Mouse (Mus musculus) heart, embryonic 14.5 days (tissue): ENCODE measurements around the gene Cpsf2. TPM values are rescaled to one million over a fixed set of nuclear protein-coding genes. Genes with fewer than 3 reads are reported as not detected.

Experiments used
- ATAC-seq: fragments of 200-750 bp; cut with Nextera tagmentation; 2 replicates; pipeline ENCODE4 v1.8.0; 2017; ENCODE audit warnings: low read depth, moderate TSS enrichment; ENCODE audit not compliant: insufficient number of reproducible peaks, insufficient read depth, low FRiP score
- H3K27ac ChIP-seq, 2 experiments: fragments of 200-500 bp in 1 of 2; fragments of 300-500 bp in 1 of 2; sonication (generic) in 1 of 2; replicated peaks in 1 of 2; 2 replicates each; pipeline ENCODE4 v1.5.1; 2012 to 2014; ENCODE audit warnings: low read depth in 2 of 2, low read length in 2 of 2, control low read depth in 1 of 2, mild to moderate bottlenecking in 1 of 2, mixed read lengths in 1 of 2; ENCODE audit not compliant: control insufficient read depth in 1 of 2, insufficient read depth in 1 of 2
- H3K27me3 ChIP-seq: fragments of 300-500 bp; sonication (generic); 2 replicates; pipeline ENCODE4 v1.6.1; 2014; ENCODE audit warnings: mild to moderate bottlenecking, low read length, control low read depth; ENCODE audit not compliant: control insufficient read depth, insufficient read depth
- H3K36me3 ChIP-seq: fragments of 300-500 bp; sonication (generic); 2 replicates; pipeline ENCODE4 v1.6.1; 2014; ENCODE audit warnings: mild to moderate bottlenecking, control low read depth, low read length, mixed read lengths; ENCODE audit not compliant: control insufficient read depth, insufficient read depth
- H3K4me1 ChIP-seq, 2 experiments: fragments of 200-500 bp in 1 of 2; fragments of 300-500 bp in 1 of 2; sonication (generic) in 1 of 2; 2 replicates each; pipeline ENCODE4 v1.6.1; 2012 to 2014; ENCODE audit warnings: low read length in 2 of 2, control low read depth in 1 of 2, mixed read lengths in 1 of 2; ENCODE audit not compliant: control insufficient read depth in 2 of 2, insufficient read depth in 2 of 2
- H3K4me2 ChIP-seq: fragments of 300-500 bp; sonication (generic); 2 replicates; pipeline ENCODE4 v1.6.1; 2014; ENCODE audit warnings: mild to moderate bottlenecking, low read length
- H3K4me3 ChIP-seq, 2 experiments: fragments of 200-500 bp in 1 of 2; fragments of 300-500 bp in 1 of 2; sonication (generic) in 1 of 2; 2 replicates each; pipeline ENCODE4 v1.5.1; 2012 to 2014; ENCODE audit warnings: low read length in 2 of 2, mild to moderate bottlenecking in 2 of 2, control low read depth in 1 of 2, low read depth in 1 of 2, moderate library complexity in 1 of 2; ENCODE audit not compliant: control insufficient read depth in 1 of 2, insufficient read depth in 1 of 2
- H3K9ac ChIP-seq: fragments of 300-500 bp; sonication (generic); 2 replicates; pipeline ENCODE4 v1.6.1; 2014; ENCODE audit warnings: mild to moderate bottlenecking, low read length
- H3K9me3 ChIP-seq: fragments of 300-500 bp; sonication (generic); 2 replicates; pipeline ENCODE4 v1.6.1; 2016; ENCODE audit warnings: low read length, control low read depth; ENCODE audit not compliant: control insufficient read depth
- WGBS: fragments of 180-500 bp; shearing (Covaris S2); extraction: QIAGEN DNeasy Blood & Tissue Kit; methylation state at CpG from one replicate; pipeline ENCODE4 v1.1.7; 2014; 5-methylcytosine and 5-hydroxymethylcytosine counted together
- polyA plus RNA-seq: library from polyadenylated mRNA; unstranded; fragments of >200 nt; fragmentation: Nextera tagmentation; extraction: Ambion mirVana; gene quantifications from 2 replicates; pipeline ENCODE4 v1.2.1, GENCODE M21; 2014

Gene Cpsf2
- polyA plus RNA-seq, 1 experiment from 2014 or later, result 21.5 TPM

DNA sequence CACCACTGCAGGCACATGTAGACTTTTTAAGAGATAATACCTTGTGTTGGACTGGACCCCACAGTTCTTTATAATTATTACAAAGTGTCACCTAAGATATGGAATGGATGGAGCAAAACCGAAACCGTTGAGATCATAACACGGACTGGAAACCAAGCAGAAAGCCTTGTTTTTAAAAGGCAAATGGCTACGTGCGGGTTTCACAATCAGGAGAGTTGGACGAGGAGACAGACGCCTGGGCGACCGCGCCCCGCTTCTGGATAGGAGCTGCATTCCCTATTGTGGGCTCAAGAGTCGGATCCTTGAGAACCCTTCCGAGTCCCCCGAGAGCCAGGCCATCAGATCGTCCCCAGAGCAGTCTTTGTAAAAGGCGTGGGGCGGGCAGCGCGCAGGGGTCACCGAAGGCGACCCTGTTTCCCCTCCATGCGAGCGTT is 604 bp upstream of the Cpsf2 start:
- no peak; the same call in 1 of the 2 replicates for ATAC-seq
- Histone ChIP-seq H3K4me1 (peaks cover 13 to 27% of the 10 kb centered on the region in 2 experiments), H3K27ac (peak overlapping the region; percentile 84 to 87), H3K9ac (peak overlapping the region; percentile 87), H3K36me3 (peaks cover 7% of the 10 kb centered on the region), H3K27me3 (no peaks in the 10 kb centered on the region), H3K9me3 (no peaks in the 10 kb centered on the region), H3K4me2 (peak overlapping the region; percentile 77), H3K4me3 (peak overlapping the region; percentile 79 to 88)
- WGBS, result under 1% methylated on average over 23 of the region's 23 CpGs

DNA sequence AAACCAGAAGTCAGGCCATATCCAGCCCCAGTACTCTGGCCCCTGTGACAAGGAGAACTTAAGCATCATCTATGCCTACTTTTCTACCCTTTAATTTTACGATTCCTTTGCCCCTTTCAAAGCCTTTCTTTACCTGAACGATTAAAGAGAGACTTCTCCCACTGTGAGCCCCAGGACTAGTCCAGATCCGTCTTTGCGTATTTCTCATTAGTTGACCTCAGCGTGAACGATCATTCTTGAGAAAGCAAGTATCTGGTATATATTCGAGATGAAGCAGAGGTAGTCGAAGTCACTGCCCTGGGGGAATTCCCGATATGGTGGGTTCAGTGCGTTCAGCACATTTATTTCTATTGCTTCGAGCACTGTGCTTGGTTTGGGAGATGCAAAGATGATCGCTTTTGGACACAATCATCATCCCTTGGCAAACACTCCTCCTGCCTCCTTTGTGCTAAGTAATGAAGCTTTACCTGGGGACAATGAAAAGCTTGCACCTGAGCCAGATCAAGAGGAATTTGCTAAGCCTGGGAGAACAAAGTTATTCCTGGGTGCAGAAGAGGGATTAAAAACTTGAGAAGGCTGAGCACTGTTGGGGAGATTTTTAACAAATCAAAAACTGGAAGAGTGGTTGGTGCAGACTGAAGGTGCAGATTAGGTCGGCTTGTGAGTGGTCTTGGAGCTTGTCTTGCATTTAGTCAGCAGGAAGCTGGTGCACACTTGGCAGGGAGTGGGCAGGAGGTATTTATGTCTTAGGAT is 1.0 kb downstream of the Cpsf2 start:
- Histone ChIP-seq H3K27me3 (no peaks in the 10 kb centered on the region), H3K9me3 (no peaks in the 10 kb centered on the region), H3K4me1 (peaks cover 16 to 30% of the 10 kb centered on the region in 2 experiments), H3K9ac (peak overlapping the region; percentile 87), H3K27ac (peak overlapping the region; percentile 84 to 87), H3K4me3 (peak overlapping the region; percentile 79 to 88), H3K4me2 (peak overlapping the region; percentile 90), H3K36me3 (peaks cover 7% of the 10 kb centered on the region)
- 25% methylated on average over 13 of the region's 13 CpGs for WGBS
- ATAC-seq, result no peak

DNA sequence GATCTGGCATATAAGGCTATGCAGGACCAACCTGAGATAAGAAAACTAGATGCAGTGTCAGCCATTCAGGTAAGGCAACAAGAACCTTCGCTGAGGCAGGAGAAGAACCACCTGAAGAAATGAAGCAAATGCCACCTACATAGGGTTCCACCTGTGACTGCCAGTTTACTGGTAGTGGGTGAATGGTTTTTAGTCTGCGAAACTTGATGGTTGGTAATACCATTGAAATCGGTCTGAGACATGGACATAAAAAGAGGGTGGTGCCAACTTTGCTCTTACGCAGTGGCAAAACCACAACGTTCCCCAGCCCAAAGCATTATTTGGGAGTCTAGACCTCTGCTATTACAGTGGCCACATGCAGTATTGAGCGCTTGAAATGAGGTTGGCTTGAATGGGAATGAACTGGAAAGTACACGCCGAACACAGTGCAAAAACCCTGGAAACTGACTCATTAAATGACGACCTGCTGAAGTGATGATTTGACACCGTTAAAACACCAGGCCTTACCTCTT is 1.7 kb downstream of the Cpsf2 start:
- Histone ChIP-seq H3K27me3 (no peaks in the 10 kb centered on the region), H3K9me3 (no peaks in the 10 kb centered on the region), H3K27ac (no peak overlapping the region), H3K36me3 (peaks cover 6% of the 10 kb centered on the region), H3K9ac (peak overlapping the region; percentile 87; the same call in 1 of the 2 replicates), H3K4me3 (peak overlapping the region in 1 of 2 experiments; percentile 79; a peak in 1 of 4 replicates), H3K4me2 (peak overlapping the region; percentile 90), H3K4me1 (peaks cover 16 to 30% of the 10 kb centered on the region in 2 experiments)
- no peak for ATAC-seq
- WGBS, result 90% methylated on average over 10 of the region's 10 CpGs

DNA sequence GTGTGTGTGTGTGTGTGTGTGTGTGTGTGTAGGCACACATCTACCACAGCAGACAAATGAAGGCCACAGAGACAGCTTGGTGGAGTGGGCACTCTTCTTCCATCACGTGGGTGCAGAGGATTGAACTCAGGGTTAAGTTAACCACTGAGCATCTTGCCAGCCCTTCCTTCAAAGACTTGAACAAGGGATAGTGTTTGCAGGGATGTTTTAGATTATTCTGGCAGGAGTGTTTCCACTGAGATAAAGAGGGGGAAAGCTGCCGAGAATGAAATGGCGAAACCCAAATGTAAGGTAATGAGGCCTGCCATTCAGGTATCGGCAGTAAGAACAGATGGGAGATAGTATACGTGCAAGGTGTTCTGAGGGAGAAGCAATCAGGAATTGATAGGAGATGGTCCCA is 2.4 kb downstream of the Cpsf2 start:
- H3K27me3 ChIP-seq, result no peaks in the 10 kb centered on the region
- no peak overlapping the region for H3K27ac ChIP-seq
- no peak for ATAC-seq
- H3K4me1 ChIP-seq, result peaks cover 16 to 30% of the 10 kb centered on the region in 2 experiments
- H3K9me3 ChIP-seq, result no peaks in the 10 kb centered on the region
- H3K4me2 ChIP-seq, result no peak overlapping the region
- peaks cover 13% of the 10 kb centered on the region for H3K36me3 ChIP-seq
- WGBS, result 69% methylated on average over 5 of the region's 5 CpGs
- H3K4me3 ChIP-seq, result no peak overlapping the region
- H3K9ac ChIP-seq, result no peak overlapping the region

DNA sequence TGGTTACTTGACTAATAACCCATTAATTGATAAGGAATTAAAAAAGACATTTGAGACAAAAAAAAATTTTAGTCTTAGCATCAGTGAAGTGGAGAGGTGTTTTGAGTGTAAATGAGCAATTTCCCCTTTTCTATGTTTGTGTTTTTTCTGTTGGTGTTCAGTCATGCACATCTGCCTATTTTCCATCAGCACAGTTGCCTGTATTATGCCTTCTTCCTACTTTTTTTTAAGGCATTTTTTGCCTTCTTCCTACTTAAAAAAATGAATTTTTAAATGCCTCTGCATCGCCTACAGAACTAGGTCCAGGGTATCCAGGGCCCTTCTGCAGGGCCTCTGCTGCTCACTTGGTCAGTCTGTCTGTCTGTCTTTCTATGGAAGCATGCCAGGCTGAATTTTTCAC is 2.8 kb downstream of the Cpsf2 start:
- Histone ChIP-seq H3K36me3 (peaks cover 17% of the 10 kb centered on the region), H3K9ac (no peak overlapping the region), H3K4me2 (no peak overlapping the region), H3K9me3 (no peaks in the 10 kb centered on the region), H3K27me3 (no peaks in the 10 kb centered on the region), H3K4me3 (no peak overlapping the region), H3K27ac (no peak overlapping the region), H3K4me1 (peaks cover 16 to 30% of the 10 kb centered on the region in 2 experiments)
- WGBS, result 91% methylated on average over 1 of the region's 1 CpGs
- no peak for ATAC-seq

DNA sequence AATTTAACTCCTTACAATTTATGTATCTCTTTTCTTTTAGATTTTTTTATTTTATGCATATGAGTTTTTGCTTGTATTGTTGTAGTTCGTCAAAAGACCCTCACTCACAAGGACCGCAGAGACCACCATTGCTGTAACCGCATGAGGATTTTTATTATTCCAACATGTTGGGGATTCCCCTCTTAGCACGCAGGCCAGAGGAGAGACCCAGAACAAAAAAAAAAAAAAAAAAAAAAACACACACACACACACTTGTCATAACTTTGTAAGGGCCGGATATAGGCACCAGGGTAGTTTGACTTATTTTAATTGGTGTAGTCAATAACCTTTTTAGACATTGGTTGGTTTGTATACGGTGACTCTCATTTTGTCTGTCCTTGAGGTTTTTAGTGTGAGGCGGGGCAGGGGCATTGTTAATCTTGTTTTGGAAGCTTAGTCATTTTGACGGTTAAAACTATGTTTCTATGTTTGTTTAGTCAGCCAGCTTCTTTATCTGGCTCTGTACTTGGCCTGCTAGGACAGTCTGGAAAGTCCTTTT is 3.5 kb downstream of the Cpsf2 start:
- H3K27ac ChIP-seq, result no peak overlapping the region
- H3K4me2 ChIP-seq, result no peak overlapping the region
- H3K27me3 ChIP-seq, result no peaks in the 10 kb centered on the region
- no peak for ATAC-seq
- no peaks in the 10 kb centered on the region for H3K9me3 ChIP-seq
- no peak overlapping the region for H3K9ac ChIP-seq
- no peak overlapping the region for H3K4me3 ChIP-seq
- peaks cover 16 to 30% of the 10 kb centered on the region in 2 experiments for H3K4me1 ChIP-seq
- H3K36me3 ChIP-seq, result peaks cover 24% of the 10 kb centered on the region
- 82% methylated on average over 8 of the region's 8 CpGs for WGBS

DNA sequence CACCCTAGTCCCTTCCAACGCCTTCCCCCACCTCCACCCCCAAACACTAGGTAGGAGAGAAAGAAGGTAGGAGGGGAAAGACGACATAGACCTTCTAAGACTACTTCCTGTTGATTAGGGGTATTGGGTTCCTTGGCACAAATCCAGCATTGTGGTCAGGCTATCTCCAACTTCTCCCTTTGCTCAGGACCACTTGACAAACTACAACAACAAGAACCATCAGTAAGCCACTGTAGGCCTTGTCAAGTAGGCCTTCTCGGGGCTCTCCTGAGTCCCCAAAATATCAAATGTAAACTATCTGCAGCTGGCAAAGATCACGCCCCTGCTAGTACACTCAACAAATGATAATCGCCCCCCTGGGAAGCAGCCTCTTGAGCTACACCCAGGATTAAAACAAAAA is 4.5 kb downstream of the Cpsf2 start:
- no peaks in the 10 kb centered on the region for H3K9me3 ChIP-seq
- H3K27ac ChIP-seq, result no peak overlapping the region
- no peaks in the 10 kb centered on the region for H3K27me3 ChIP-seq
- WGBS, result 42% methylated on average over 5 of the region's 5 CpGs
- H3K4me1 ChIP-seq, result peaks cover 16 to 30% of the 10 kb centered on the region in 2 experiments
- no peak overlapping the region for H3K9ac ChIP-seq
- H3K36me3 ChIP-seq, result peaks cover 34% of the 10 kb centered on the region
- H3K4me3 ChIP-seq, result no peak overlapping the region
- H3K4me2 ChIP-seq, result no peak overlapping the region
- ATAC-seq, result no peak
